Mouse (Mus musculus) embryonic facial prominence, embryonic 15.5 days (tissue): ENCODE measurements around the gene Atp1a2. TPM values are rescaled to one million over a fixed set of nuclear protein-coding genes. Genes with fewer than 3 reads are reported as not detected.
"Not testable (repeated sequence)": the region's sequence is repeated elsewhere in the genome, so short reads cannot be mapped to it uniquely, and the experiment has no call there.

Experiments used
- ATAC-seq: fragments of 200-750 bp; cut with Nextera tagmentation; 2 replicates; pipeline ENCODE4 v1.8.0; 2017; ENCODE audit warnings: low read depth, moderate TSS enrichment; ENCODE audit not compliant: insufficient number of reproducible peaks, low FRiP score, low TSS enrichment
- H3K27ac ChIP-seq: fragments of 300-500 bp; sonication (generic); replicated peaks from 2 replicates; pipeline ENCODE4 v1.5.1; 2015; ENCODE audit warnings: mild to moderate bottlenecking, inconsistent platforms
- H3K27me3 ChIP-seq: fragments of 300-500 bp; sonication (generic); 2 replicates; pipeline ENCODE4 v1.6.1; 2015; ENCODE audit warnings: inconsistent platforms
- H3K36me3 ChIP-seq: fragments of 300-500 bp; sonication (generic); 2 replicates; pipeline ENCODE4 v1.6.1; 2015; ENCODE audit warnings: mild to moderate bottlenecking, inconsistent platforms
- H3K4me1 ChIP-seq: fragments of 300-500 bp; sonication (generic); 2 replicates; pipeline ENCODE4 v1.6.1; 2015; ENCODE audit warnings: inconsistent platforms
- H3K4me2 ChIP-seq: fragments of 300-500 bp; sonication (generic); replicated peaks from 2 replicates; pipeline ENCODE4 v1.6.1; 2015; ENCODE audit warnings: mild to moderate bottlenecking, inconsistent platforms
- H3K4me3 ChIP-seq: fragments of 300-500 bp; sonication (generic); replicated peaks from 2 replicates; pipeline ENCODE4 v1.5.1; 2015; ENCODE audit warnings: mild to moderate bottlenecking, inconsistent platforms
- H3K9ac ChIP-seq: fragments of 300-500 bp; sonication (generic); 2 replicates; pipeline ENCODE4 v1.6.1; 2015; ENCODE audit warnings: inconsistent platforms
- H3K9me3 ChIP-seq: fragments of 300-500 bp; sonication (generic); replicated peaks from 2 replicates; pipeline ENCODE4 v1.6.1; 2016; ENCODE audit warnings: inconsistent platforms
- WGBS: fragments of 180-500 bp; shearing (Covaris S2); methylation state at CpG from one replicate; pipeline ENCODE4 v1.1.7; 2015; 5-methylcytosine and 5-hydroxymethylcytosine counted together
- polyA plus RNA-seq: library from polyadenylated mRNA; unstranded; fragments of >200 nt; fragmentation: Nextera tagmentation; extraction: Ambion mirVana; gene quantifications from 2 replicates; pipeline ENCODE4 v1.2.1, GENCODE M21; 2015

Atp1a2 gene
- polyA plus RNA-seq, 1 experiment from 2014 or later, result 5.6 TPM

- no peak within 1 kb of the TSS for H3K4me2 ChIP-seq
- no peak within 1 kb of the TSS for H3K27ac ChIP-seq
- 59% methylated on average over 8 of the region's 8 CpGs for WGBS
- H3K4me3 ChIP-seq, result no peak within 1 kb of the TSS
- H3K27me3 ChIP-seq, result no peaks in the 10 kb centered on the region
- ATAC-seq, result no peak
- no peaks in the 10 kb centered on the region for H3K4me1 ChIP-seq
- H3K9ac ChIP-seq, result no peak within 1 kb of the TSS
- no peaks in the 10 kb centered on the region for H3K36me3 ChIP-seq
- no peaks in the 10 kb centered on the region for H3K9me3 ChIP-seq
Observed at GRCm38 (mm10) chr1:172261477-172262078, 36.3 kb downstream of the Atp1a2 start, which contains the start of gene Igsf8. Gene Igsf8, plus strand, starts transcription at chr1:172261641.

DNA sequence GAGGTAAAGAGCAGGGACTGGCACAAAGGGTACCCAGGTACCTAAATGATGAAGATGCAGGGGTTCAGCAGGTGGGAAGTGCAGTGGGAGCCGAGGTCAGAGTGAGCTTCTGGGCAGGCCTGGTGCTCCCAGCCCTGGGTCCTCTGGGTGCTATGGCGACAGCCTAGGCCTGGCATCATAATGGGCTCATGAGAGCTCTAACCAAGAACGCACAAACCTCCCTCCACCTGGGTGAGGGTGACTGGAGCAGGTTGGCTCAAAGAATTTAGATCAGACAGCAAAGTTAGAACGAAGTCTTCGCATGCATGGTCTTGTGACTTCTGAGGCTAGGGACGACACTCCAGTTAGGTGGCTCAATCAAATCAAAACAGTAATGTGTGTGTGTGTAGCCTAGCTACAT lies 39.5 kb downstream of the Atp1a2 start, which contains the start of gene Atp1a4:
Gene Atp1a4 (minus strand): TSS at position 101 of the 400 bp plus-strand sequence.
- no peak for ATAC-seq
- H3K27ac ChIP-seq, result no peak within 1 kb of the TSS

DNA sequence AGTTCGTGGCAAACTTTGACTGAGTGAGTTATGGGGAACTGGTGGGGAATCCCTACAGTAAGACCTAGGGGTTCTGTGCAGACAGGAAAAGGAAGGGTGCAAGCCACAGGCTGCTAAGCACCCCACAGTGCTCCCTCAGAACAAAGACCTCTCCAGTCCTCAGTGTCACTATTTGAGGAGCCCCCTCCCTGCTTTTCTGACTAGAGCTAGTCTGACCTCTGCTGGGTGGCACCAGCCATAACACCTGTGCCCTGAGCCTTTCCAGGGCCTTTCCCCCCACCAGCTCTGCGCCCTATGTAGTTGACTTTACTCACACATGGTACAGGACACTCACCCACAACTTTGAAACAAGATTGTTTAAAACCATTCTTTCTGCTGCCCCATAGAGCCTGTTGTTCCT lies 50.2 kb downstream of the Atp1a2 start:
- no peak overlapping the region for H3K4me2 ChIP-seq
- H3K4me3 ChIP-seq, result no peak overlapping the region
- no peaks in the 10 kb centered on the region for H3K9me3 ChIP-seq
- H3K27ac ChIP-seq, result no peak overlapping the region
- peaks cover 7% of the 10 kb centered on the region; the same call in 1 of the 2 replicates for H3K27me3 ChIP-seq
- H3K36me3 ChIP-seq, result no peaks in the 10 kb centered on the region
- H3K9ac ChIP-seq, result no peak overlapping the region
- 44% methylated on average over 2 of the region's 2 CpGs for WGBS
- 0 out of 2 replicates have a peak, but pooled peaks cover 3% of the 10 kb centered on the region for H3K4me1 ChIP-seq
- no peak for ATAC-seq

More for the DNA sequence above, 39.5 kb downstream of the Atp1a2 start, which contains the start of gene Atp1a4:
- Histone ChIP-seq H3K9ac (no peak within 1 kb of the TSS), H3K4me3 (no peak within 1 kb of the TSS), H3K36me3 (no peaks in the 10 kb centered on the region), H3K27me3 (no peaks in the 10 kb centered on the region), H3K4me2 (no peak within 1 kb of the TSS), H3K9me3 (no peaks in the 10 kb centered on the region), H3K4me1 (no peaks in the 10 kb centered on the region)
- WGBS, result 86% methylated on average over 6 of the region's 6 CpGs

DNA sequence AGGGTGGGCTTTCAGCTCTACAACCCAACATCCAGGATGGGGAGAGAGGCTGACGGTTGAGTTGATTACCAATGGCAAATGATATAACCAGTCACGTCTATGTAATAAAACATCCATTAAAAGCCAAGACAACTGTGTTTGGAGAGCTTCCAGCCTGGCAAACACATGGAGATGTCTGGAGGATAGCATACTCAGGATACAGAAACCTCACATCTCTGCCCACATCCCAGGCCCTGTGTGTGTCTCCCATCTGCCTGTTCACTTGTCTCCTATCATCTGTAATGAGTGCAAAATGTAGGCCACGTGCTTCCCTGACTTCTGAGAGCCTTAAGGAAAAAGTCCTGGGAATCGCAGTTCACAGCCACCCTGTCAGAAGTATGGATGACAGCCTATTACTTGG lies 50.6 kb downstream of the Atp1a2 start:
- no peak for ATAC-seq
- 0 out of 2 replicates have a peak, but pooled peaks cover 3% of the 10 kb centered on the region for H3K4me1 ChIP-seq
- WGBS, result 68% methylated on average over 4 of the region's 4 CpGs
- no peaks in the 10 kb centered on the region for H3K9me3 ChIP-seq
- no peak overlapping the region for H3K27ac ChIP-seq
- H3K36me3 ChIP-seq, result no peaks in the 10 kb centered on the region
- no peak overlapping the region for H3K4me2 ChIP-seq
- H3K27me3 ChIP-seq, result peaks cover 7% of the 10 kb centered on the region; the same call in 1 of the 2 replicates
- H3K4me3 ChIP-seq, result no peak overlapping the region
- no peak overlapping the region for H3K9ac ChIP-seq

DNA sequence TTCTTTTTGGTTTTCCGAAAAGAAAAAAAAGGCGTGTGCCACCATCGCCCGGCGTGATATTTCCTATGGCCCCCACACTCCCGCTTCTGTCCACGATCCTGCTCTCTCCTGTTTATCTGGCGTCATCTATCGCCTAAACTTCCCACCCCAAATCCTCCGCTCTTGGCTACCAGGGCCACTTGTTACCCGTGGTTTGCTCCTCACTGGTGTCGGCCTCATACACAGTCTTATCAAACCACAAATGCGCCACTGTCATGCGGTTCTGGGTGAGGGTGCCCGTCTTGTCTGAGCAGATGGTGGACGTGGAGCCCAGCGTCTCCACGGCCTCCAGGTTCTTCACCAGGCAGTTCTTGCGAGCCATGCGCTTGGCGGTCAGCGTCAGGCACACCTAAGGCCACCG lies 53.2 kb downstream of the Atp1a2 start:
- not testable (repeated sequence) for H3K4me2 ChIP-seq, H3K36me3 ChIP-seq, H3K9ac ChIP-seq, H3K4me1 ChIP-seq, H3K27ac ChIP-seq, ATAC-seq, H3K27me3 ChIP-seq, H3K4me3 ChIP-seq, H3K9me3 ChIP-seq
- 46% methylated on average over 23 of the region's 23 CpGs for WGBS

DNA sequence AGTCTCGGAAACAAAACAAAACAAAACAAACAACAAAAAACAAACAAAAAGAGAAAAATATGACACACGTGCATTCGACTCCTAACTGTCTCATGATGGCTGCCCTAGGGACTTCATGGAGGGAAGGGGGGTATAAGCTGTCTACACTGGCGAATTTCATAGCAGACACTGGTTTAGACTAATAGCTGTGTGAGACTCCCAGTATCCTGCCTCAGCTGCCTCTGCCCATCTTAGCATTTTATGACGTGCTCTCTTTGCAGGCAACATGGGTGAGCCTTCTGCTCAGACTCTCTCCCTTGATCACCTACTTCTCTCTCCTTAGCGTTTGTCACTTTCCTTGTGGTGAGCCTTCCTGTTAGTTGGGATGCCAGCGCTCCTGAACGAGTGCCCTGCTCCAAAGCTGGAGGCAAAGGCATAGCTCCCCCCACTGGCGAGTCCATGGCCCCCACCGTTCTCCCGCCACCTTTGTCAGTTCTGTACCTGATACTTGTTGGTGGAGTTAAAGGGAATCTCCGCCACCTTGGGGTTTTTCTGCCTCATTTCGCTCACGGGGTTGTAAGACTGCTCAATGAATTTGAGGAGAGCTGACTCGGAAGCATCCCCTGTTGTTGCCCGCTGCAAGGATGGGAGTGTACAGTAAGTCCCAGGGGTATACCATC lies 54.2 kb downstream of the Atp1a2 start:
- H3K4me1 ChIP-seq, result 0 out of 2 replicates have a peak, but pooled peaks cover 3% of the 10 kb centered on the region
- no peak overlapping the region for H3K9ac ChIP-seq
- H3K4me2 ChIP-seq, result no peak overlapping the region
- H3K27ac ChIP-seq, result no peak overlapping the region
- no peaks in the 10 kb centered on the region for H3K9me3 ChIP-seq
- WGBS, result 25% methylated on average over 16 of the region's 16 CpGs
- peaks cover 7% of the 10 kb centered on the region; the same call in 1 of the 2 replicates for H3K27me3 ChIP-seq
- H3K36me3 ChIP-seq, result no peaks in the 10 kb centered on the region
- ATAC-seq, result no peak
- H3K4me3 ChIP-seq, result no peak overlapping the region

DNA sequence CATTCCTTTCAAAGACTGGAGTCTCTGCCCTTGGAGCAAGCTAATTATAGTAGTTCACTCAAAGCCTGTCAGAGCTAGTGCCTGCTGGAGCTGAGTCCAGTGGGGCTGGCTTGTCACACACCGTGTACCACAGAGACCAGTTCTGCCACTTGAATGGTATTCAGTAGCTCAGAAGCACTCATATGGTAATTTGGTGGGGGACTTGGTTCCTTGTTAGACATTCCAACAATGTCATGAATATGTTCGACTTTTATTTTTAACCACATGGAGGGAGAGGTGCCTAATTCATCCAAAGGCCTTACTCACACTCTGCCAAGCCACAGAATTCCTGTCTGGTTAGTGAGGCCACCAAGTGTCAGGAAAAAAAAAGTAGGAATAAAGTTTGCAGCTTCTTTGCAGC lies 55.5 kb downstream of the Atp1a2 start:
- peaks cover 7% of the 10 kb centered on the region; the same call in 1 of the 2 replicates for H3K27me3 ChIP-seq
- no peak overlapping the region for H3K4me2 ChIP-seq
- H3K36me3 ChIP-seq, result no peaks in the 10 kb centered on the region
- WGBS, result 25% methylated on average over 2 of the region's 2 CpGs
- no peaks in the 10 kb centered on the region for H3K9me3 ChIP-seq
- H3K4me1 ChIP-seq, result 0 out of 2 replicates have a peak, but pooled peaks cover 3% of the 10 kb centered on the region
- H3K9ac ChIP-seq, result no peak overlapping the region
- no peak overlapping the region for H3K4me3 ChIP-seq
- no peak overlapping the region; the same call in 1 of the 2 replicates for H3K27ac ChIP-seq
- ATAC-seq, result peak; percentile 81

DNA sequence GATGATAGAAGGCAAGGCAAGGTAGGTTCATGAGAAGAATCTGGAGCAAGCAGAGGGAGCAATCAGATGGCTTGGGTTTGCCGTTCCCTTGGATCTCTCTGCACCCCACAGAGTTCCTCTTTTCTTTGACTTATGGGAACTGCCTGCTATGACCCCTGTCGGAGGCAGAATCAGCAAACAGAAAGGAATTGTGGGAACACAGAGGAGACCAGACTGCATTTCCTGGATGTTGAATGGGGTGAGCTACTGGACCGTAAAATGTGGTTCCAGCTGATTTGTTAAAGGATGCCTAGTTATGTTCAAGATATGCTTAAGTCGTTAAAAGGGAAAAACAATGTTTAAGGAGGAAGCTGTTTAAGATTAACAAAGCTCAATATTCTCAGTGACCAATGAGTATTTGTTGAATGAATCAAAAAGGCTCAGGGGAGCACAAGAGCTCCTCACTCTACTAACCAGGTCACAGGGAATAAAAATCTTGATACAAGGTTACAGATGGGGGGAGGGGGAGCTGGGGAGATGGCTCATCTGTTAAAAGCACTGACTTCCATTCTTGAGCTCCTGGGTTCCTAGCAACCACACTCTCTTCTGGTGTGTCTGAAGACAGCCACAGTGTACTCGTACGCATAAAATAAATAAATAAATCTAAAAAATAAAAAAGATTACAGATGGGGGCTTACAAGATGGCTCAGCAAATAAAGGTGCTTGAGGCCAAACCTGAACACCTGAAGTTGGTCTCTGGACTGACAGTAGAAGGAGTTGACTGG lies 56.7 kb downstream of the Atp1a2 start:
- ATAC-seq, result no peak
- WGBS, result 63% methylated on average over 6 of the region's 6 CpGs
- no peaks in the 10 kb centered on the region for H3K36me3 ChIP-seq
- H3K27ac ChIP-seq, result no peak overlapping the region
- no peak overlapping the region for H3K4me2 ChIP-seq
- H3K9ac ChIP-seq, result no peak overlapping the region
- H3K27me3 ChIP-seq, result peaks cover 7% of the 10 kb centered on the region; the same call in 1 of the 2 replicates
- H3K9me3 ChIP-seq, result no peaks in the 10 kb centered on the region
- 0 out of 2 replicates have a peak, but pooled peaks cover 3% of the 10 kb centered on the region for H3K4me1 ChIP-seq
- no peak overlapping the region for H3K4me3 ChIP-seq

- 84% methylated on average over 1 of the region's 1 CpGs for whole genome bisulfite sequencing
- no peaks in the 10 kb centered on the region for H3K27me3 ChIP-seq
- H3K9me3 ChIP-seq, result no peaks in the 10 kb centered on the region
- no peak overlapping the region for H3K4me3 ChIP-seq
- H3K9ac ChIP-seq, result no peak overlapping the region
- H3K36me3 ChIP-seq, result no peaks in the 10 kb centered on the region
- no peak for ATAC-seq
- H3K27ac ChIP-seq, result no peak overlapping the region
- H3K4me1 ChIP-seq, result no peaks in the 10 kb centered on the region
- no peak overlapping the region for H3K4me2 ChIP-seq
Observed at GRCm38 (mm10) chr1:172229215-172229614, 68.6 kb downstream of the Atp1a2 start.

GRCm38 (mm10) chr1:172228209-172228608 lies 69.7 kb downstream of the Atp1a2 start:
- Histone ChIP-seq H3K9ac (no peak overlapping the region), H3K4me3 (no peak overlapping the region), H3K9me3 (no peaks in the 10 kb centered on the region), H3K27me3 (no peaks in the 10 kb centered on the region), H3K36me3 (no peaks in the 10 kb centered on the region), H3K4me2 (no peak overlapping the region), H3K27ac (no peak overlapping the region), H3K4me1 (no peaks in the 10 kb centered on the region)
- no peak for ATAC-seq
- 77% methylated on average over 2 of the region's 2 CpGs for WGBS
